Mouse (Mus musculus): ENCODE results near the gene Slc16a4. TPM values are rescaled to one million over a fixed set of nuclear protein-coding genes. Genes with fewer than 3 reads are reported as not detected.

Slc16a4 gene
- total and polyA plus RNA-seq, 3 experiments, result 0.04 to 0.65 TPM; not detected in 1

- DNase-seq (ENCODE audit: low read depth, low spot score), result peak; percentile 12
- Histone ChIP-seq H3K79me2 (ENCODE audit: control insufficient read depth, insufficient read depth, low read length, poor library complexity) (no peaks in the 10 kb centered on the region), H3K9me3 (replicated peaks; ENCODE audit: insufficient read depth, low read length) (no peaks in the 10 kb centered on the region), H3K4me1 (ENCODE audit: control insufficient read depth in 1 of 2, insufficient read depth in 2 of 2, low read length in 2 of 2) (no peaks in the 10 kb centered on the region), H3K4me3 (ENCODE audit: control insufficient read depth in 1 of 2, insufficient read depth in 1 of 2, low read depth in 2 of 2, low read length in 2 of 2) (no peak overlapping the region), H3K27ac (ENCODE audit: control insufficient read depth, low read depth, low read length) (no peak overlapping the region), H3K36me3 (ENCODE audit: control insufficient read depth in 1 of 2, insufficient read depth in 2 of 2, low read length in 2 of 2) (no peaks in the 10 kb centered on the region), H3K9ac (ENCODE audit: control insufficient read depth, low read depth, low read length, poor library complexity, severe bottlenecking) (no peak overlapping the region), H3K27me3 (ENCODE audit: control insufficient read depth in 1 of 2, insufficient read depth in 2 of 2, low read length in 2 of 2) (peaks cover 10 to 14% of the 10 kb centered on the region in 2 experiments)
- TF ChIP-seq HCFC1 (IDR thresholded peaks at IDR 0.05; ENCODE audit: low read depth, low read length) (no peak), TBP (IDR thresholded peaks at IDR 0.05; ENCODE audit: low read depth, low read length) (no peak), MAX (IDR thresholded peaks at IDR 0.05; ENCODE audit: low read length) (no peak), BHLHE40 (IDR thresholded peaks at IDR 0.05; ENCODE audit: borderline replicate concordance, low read depth, low read length) (no peak), ETS1 (IDR thresholded peaks at IDR 0.05; ENCODE audit: low read depth, low read length) (no peak), TCF12 (IDR thresholded peaks at IDR 0.05; ENCODE audit: low read depth, low read length) (no peak), E2F4 (IDR thresholded peaks at IDR 0.05; ENCODE audit: borderline replicate concordance, low read depth, low read length) (no peak), EP300 (IDR thresholded peaks at IDR 0.05; ENCODE audit: low read depth in 1 of 2, low read length in 2 of 2) (no peak), SMC3 (IDR thresholded peaks at IDR 0.05; ENCODE audit: low read depth, low read length) (no peak), MAZ (IDR thresholded peaks at IDR 0.05; ENCODE audit: low read depth, low read length) (no peak), USF1 (IDR thresholded peaks at IDR 0.05; ENCODE audit: low read depth, low read length) (no peak), TAL1 (IDR thresholded peaks at IDR 0.05; ENCODE audit: low read length) (no peak), KAT2A (conservative IDR thresholded peaks at IDR 0.05; ENCODE audit: low read depth, low read length) (no peak), USF2 (IDR thresholded peaks at IDR 0.05; ENCODE audit: borderline replicate concordance in 1 of 2, insufficient read depth in 1 of 2, low read depth in 1 of 2, low read length in 2 of 2) (no peak), UBTF (IDR thresholded peaks at IDR 0.05; ENCODE audit: borderline replicate concordance, insufficient read depth, low read depth, low read length) (no peak), ZC3H11A (IDR thresholded peaks at IDR 0.05; ENCODE audit: low read depth, low read length) (no peak), GABPA (IDR thresholded peaks at IDR 0.05; ENCODE audit: low read depth, low read length) (no peak)
Observed at GRCm38 (mm10) chr3:107252035-107252434, 39.0 kb upstream of the Slc16a4 start.

GRCm38 (mm10) chr3:107253925-107254324, 37.1 kb upstream of the Slc16a4 start:
- no peak for DNase-seq (ENCODE audit: low read depth, low spot score)
- Histone ChIP-seq H3K4me3 (ENCODE audit: control insufficient read depth in 1 of 2, insufficient read depth in 1 of 2, low read depth in 2 of 2, low read length in 2 of 2) (no peak overlapping the region), H3K9me3 (replicated peaks; ENCODE audit: insufficient read depth, low read length) (no peaks in the 10 kb centered on the region), H3K27ac (ENCODE audit: control insufficient read depth, low read depth, low read length) (no peak overlapping the region), H3K36me3 (ENCODE audit: control insufficient read depth in 1 of 2, insufficient read depth in 2 of 2, low read length in 2 of 2) (no peaks in the 10 kb centered on the region), H3K4me1 (ENCODE audit: control insufficient read depth in 1 of 2, insufficient read depth in 2 of 2, low read length in 2 of 2) (no peaks in the 10 kb centered on the region), H3K79me2 (ENCODE audit: control insufficient read depth, insufficient read depth, low read length, poor library complexity) (no peaks in the 10 kb centered on the region), H3K27me3 (ENCODE audit: control insufficient read depth in 1 of 2, insufficient read depth in 2 of 2, low read length in 2 of 2) (peaks cover 9 to 10% of the 10 kb centered on the region in 2 experiments), H3K9ac (ENCODE audit: control insufficient read depth, low read depth, low read length, poor library complexity, severe bottlenecking) (no peak overlapping the region)
- TF ChIP-seq MYC (IDR thresholded peaks at IDR 0.05; ENCODE audit: low read depth, low read length), result no peak
- peak; percentile 82 for TF ChIP-seq MAFK (IDR thresholded peaks at IDR 0.05; ENCODE audit: borderline replicate concordance, low read depth, low read length)
- TF ChIP-seq UBTF (IDR thresholded peaks at IDR 0.05; ENCODE audit: borderline replicate concordance, insufficient read depth, low read depth, low read length), result no peak

All from MEL (cell line).